Mouse (Mus musculus) liver, postnatal 0 days (tissue): ENCODE measurements around the gene Lzts2.

ENCODE experiments used
- CTCF ChIP-seq: sonication (generic); IDR thresholded peaks from 2 replicates; pipeline ENCODE4 v1.5.1; 2016; ENCODE audit warnings: antibody characterized with exemption, low read depth
- EP300 ChIP-seq: IDR thresholded peaks from 2 replicates; pipeline ENCODE4 v1.6.1; 2016; ENCODE audit warnings: antibody characterized with exemption, low read depth, mild to moderate bottlenecking

- TF ChIP-seq CTCF (no peak), EP300 (no peak)
Observed at GRCm38 (mm10) chr19:45007425-45008191, 6.6 kb upstream of the Lzts2 start.
